Mouse (Mus musculus) ES-Bruce4 (cell line): ENCODE measurements around the gene Rpl23a. TPM values are rescaled to one million over a fixed set of nuclear protein-coding genes. Genes with fewer than 3 reads are reported as not detected.

ENCODE experiments used
- H3K27ac ChIP-seq: 2 replicates; pipeline ENCODE4 v1.5.1; 2012; ENCODE audit warnings: low read length, inconsistent platforms; ENCODE audit not compliant: insufficient read depth
- H3K27me3 ChIP-seq: 2 replicates; pipeline ENCODE4 v1.6.1; 2012; ENCODE audit warnings: mild to moderate bottlenecking, low read length, inconsistent platforms; ENCODE audit not compliant: control insufficient read depth, poor library complexity, insufficient read depth, severe bottlenecking
- H3K36me3 ChIP-seq: 2 replicates; pipeline ENCODE4 v1.6.1; 2012; ENCODE audit warnings: inconsistent platforms, mild to moderate bottlenecking, low read length, moderate library complexity; ENCODE audit not compliant: control insufficient read depth, poor library complexity, insufficient read depth, severe bottlenecking
- H3K4me1 ChIP-seq: one replicate; pipeline ENCODE4 v1.8.1; 2011; ENCODE audit warnings: low read length; ENCODE audit not compliant: control insufficient read depth, insufficient read depth
- H3K4me3 ChIP-seq: 2 replicates; pipeline ENCODE4 v1.5.1; 2011; ENCODE audit warnings: low read depth, mild to moderate bottlenecking, low read length
- H3K9ac ChIP-seq: 2 replicates; pipeline ENCODE4 v1.6.1; 2012; ENCODE audit warnings: low read depth, mild to moderate bottlenecking, inconsistent platforms; ENCODE audit not compliant: poor library complexity, severe bottlenecking
- H3K9me3 ChIP-seq: replicated peaks from 2 replicates; pipeline ENCODE4 v1.6.1; 2012; ENCODE audit warnings: mild to moderate bottlenecking, low read length, inconsistent platforms; ENCODE audit not compliant: control insufficient read depth, poor library complexity, insufficient read depth, severe bottlenecking
- CTCF ChIP-seq: IDR thresholded peaks from one replicate; pipeline ENCODE4 v1.8.1; 2011; ENCODE audit warnings: low read depth, low read length
- EP300 ChIP-seq: IDR thresholded peaks from 2 replicates; pipeline ENCODE4 v1.6.1; 2011; ENCODE audit warnings: low read depth, low read length; ENCODE audit not compliant: insufficient read depth
- POLR2A ChIP-seq: IDR thresholded peaks from one replicate; pipeline ENCODE4 v1.8.1; 2011; ENCODE audit warnings: low read length; ENCODE audit not compliant: insufficient read depth
- polyA plus RNA-seq: library from polyadenylated mRNA; stranded (reverse); fragments of >200 nt; gene quantifications from 2 replicates; pipeline ENCODE4 v1.2.4, GENCODE M21; 2011; ENCODE audit warnings: low read depth; ENCODE audit not compliant: missing spikeins, insufficient read depth, insufficient read length

Rpl23a gene
- 2,740 and 2,914 TPM in 2 replicates for polyA plus RNA-seq

- Histone ChIP-seq H3K9ac (peak within 1 kb of the TSS; percentile 100), H3K27ac (peak within 1 kb of the TSS; percentile 95), H3K27me3 (no peaks in the 10 kb centered on the region), H3K9me3 (no peaks in the 10 kb centered on the region), H3K36me3 (peaks cover 39% of the 10 kb centered on the region), H3K4me3 (peak within 1 kb of the TSS; percentile 94), H3K4me1 (no peaks in the 10 kb centered on the region)
- TF ChIP-seq CTCF (no peak), POLR2A (peak; percentile 90), EP300 (no peak)
Observed at GRCm38 (mm10) chr11:78182961-78183844, at the start of gene Rpl23a. Gene Rpl23a, minus strand, starts transcription at chr11:78183584.

- Histone ChIP-seq H3K9me3 (no peaks in the 10 kb centered on the region), H3K36me3 (peaks cover 64% of the 10 kb centered on the region), H3K27ac (no peak overlapping the region), H3K4me3 (no peak overlapping the region), H3K9ac (no peak overlapping the region), H3K4me1 (no peaks in the 10 kb centered on the region), H3K27me3 (no peaks in the 10 kb centered on the region)
- TF ChIP-seq EP300 (no peak), POLR2A (no peak), CTCF (no peak)
Observed at GRCm38 (mm10) chr11:78231518-78231917, 48.1 kb upstream of the Rpl23a start.

GRCm38 (mm10) chr11:78223586-78223985 is 40.2 kb upstream of the Rpl23a start:
- H3K36me3 ChIP-seq, result peaks cover 92% of the 10 kb centered on the region
- H3K9ac ChIP-seq, result no peak overlapping the region
- no peaks in the 10 kb centered on the region for H3K9me3 ChIP-seq

DNA sequence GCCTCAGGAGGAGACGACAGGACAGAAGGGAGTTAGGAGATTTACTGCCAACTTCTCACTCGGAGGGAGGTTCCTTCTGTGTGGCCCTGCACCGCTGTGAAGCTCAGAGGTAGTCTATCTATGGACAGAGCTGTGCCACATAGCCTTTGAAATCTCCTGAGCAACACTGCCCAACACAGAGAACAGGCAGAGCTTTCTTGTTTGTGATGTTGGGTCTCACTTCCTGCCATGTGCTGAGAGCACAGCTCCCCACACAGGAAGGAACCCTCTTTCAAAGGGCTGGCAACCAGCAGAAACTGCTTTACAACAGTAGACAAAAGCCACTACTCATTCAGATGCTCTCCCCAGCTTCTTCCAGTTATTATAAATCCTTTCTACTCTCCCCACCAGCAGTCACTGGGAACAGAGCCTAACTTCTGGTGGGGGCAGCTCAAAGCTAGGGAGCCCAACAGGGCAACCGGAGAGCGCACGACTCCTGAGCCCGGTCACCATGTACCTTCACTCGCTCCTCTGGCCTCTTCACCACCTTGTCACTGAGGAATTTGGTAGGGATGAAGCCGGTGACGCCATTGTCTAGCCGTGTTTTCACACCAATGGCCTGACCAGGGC is 32.4 kb upstream of the Rpl23a start:
- TF ChIP-seq POLR2A (no peak), CTCF (no peak), EP300 (no peak)

More at GRCm38 (mm10) chr11:78223586-78223985, 40.2 kb upstream of the Rpl23a start:
- H3K27me3 ChIP-seq, result no peaks in the 10 kb centered on the region
- H3K4me3 ChIP-seq, result no peak overlapping the region
- no peak overlapping the region for H3K27ac ChIP-seq
- TF ChIP-seq POLR2A (no peak), CTCF (no peak), EP300 (no peak)
- no peaks in the 10 kb centered on the region for H3K4me1 ChIP-seq

DNA sequence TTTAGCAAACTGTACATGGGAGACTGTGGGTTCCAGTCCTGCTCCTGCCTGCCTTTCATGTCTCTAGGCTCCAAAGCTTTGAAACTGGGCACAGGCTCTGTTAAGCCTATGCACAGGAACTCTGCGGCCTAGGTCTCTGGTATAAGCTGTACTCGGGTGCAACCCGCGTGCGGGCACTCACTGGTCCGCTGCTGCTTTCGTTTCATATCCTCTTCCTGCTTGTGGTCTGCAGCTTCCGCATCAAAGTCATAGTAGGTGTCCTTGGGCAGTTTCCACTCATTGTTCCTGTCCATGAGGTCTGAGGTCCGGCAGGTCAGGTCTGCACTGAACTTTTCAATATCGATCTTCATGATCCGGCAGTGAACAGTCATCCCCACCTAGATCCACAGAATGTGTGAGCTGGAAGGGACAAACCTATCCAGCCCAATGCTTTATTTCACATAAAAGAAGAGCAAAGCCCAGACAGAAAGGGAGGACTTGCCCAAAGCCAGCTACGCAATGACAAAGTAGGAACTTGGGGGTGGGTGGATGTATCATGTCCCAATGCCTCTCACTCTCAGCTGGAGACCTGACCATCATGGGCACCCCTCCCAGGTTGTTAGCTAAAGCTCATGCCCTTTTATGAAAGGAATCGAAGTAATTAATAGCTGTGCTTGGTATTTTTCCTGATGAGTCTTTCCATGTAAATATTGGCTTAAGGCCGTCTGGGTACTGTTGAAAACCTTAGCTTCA is 29.9 kb upstream of the Rpl23a start:
- peaks cover 83% of the 10 kb centered on the region for H3K36me3 ChIP-seq
- no peak overlapping the region for H3K27ac ChIP-seq
- no peaks in the 10 kb centered on the region for H3K4me1 ChIP-seq
- no peak overlapping the region for H3K4me3 ChIP-seq
- no peaks in the 10 kb centered on the region for H3K27me3 ChIP-seq
- TF ChIP-seq CTCF, result no peak
- TF ChIP-seq EP300, result no peak
- no peak for TF ChIP-seq POLR2A
- no peaks in the 10 kb centered on the region for H3K9me3 ChIP-seq
- H3K9ac ChIP-seq, result no peak overlapping the region

More for the DNA sequence above, 32.4 kb upstream of the Rpl23a start:
- Histone ChIP-seq H3K36me3 (peaks cover 83% of the 10 kb centered on the region), H3K4me3 (no peak overlapping the region), H3K9ac (no peak overlapping the region), H3K9me3 (no peaks in the 10 kb centered on the region), H3K27ac (no peak overlapping the region), H3K27me3 (no peaks in the 10 kb centered on the region), H3K4me1 (no peaks in the 10 kb centered on the region)
